Mouse (Mus musculus) kidney, adult 2 months (tissue): ENCODE measurements around the gene Epb41. TPM values are rescaled to one million over a fixed set of nuclear protein-coding genes. Genes with fewer than 3 reads are reported as not detected.
A peak's percentile ranks its signal among the peaks of the same experiment; 100 is the strongest.

Experiments
- DNase-seq: peaks from one replicate; pipeline ENCODE4 v3.0.0; 2021
- H3K27ac ChIP-seq: fragments of 200-500 bp; 2 replicates; pipeline ENCODE4 v1.5.1; 2012; ENCODE audit warnings: low read depth, low read length, control low read depth, inconsistent platforms; ENCODE audit not compliant: insufficient read depth
- H3K27me3 ChIP-seq: fragments of 200-500 bp; replicated peaks from 2 replicates; pipeline ENCODE4 v1.6.1; 2012; ENCODE audit warnings: mild to moderate bottlenecking, moderate library complexity, low read length, inconsistent platforms; ENCODE audit not compliant: control insufficient read depth, insufficient read depth
- H3K36me3 ChIP-seq: fragments of 200-500 bp; 2 replicates; pipeline ENCODE4 v1.6.1; 2012; ENCODE audit warnings: mild to moderate bottlenecking, moderate library complexity, low read length, inconsistent platforms; ENCODE audit not compliant: control insufficient read depth, insufficient read depth
- H3K4me1 ChIP-seq: fragments of 200-500 bp; 2 replicates; pipeline ENCODE4 v1.6.1; 2011; ENCODE audit warnings: low read length; ENCODE audit not compliant: control insufficient read depth, insufficient read depth
- H3K4me3 ChIP-seq: fragments of 200-500 bp; 2 replicates; pipeline ENCODE4 v1.5.1; 2011; ENCODE audit warnings: mild to moderate bottlenecking, low read depth, low read length, control low read depth; ENCODE audit not compliant: insufficient read depth
- CTCF ChIP-seq: fragments of 200-500 bp; conservative IDR thresholded peaks from 2 replicates; pipeline ENCODE4 v1.5.1; 2011; ENCODE audit warnings: low read depth, mild to moderate bottlenecking, control low read depth, low read length, moderate library complexity, mixed read lengths; ENCODE audit not compliant: insufficient read depth, insufficient read length
- POLR2A ChIP-seq: fragments of 200-500 bp; IDR thresholded peaks from one replicate; pipeline ENCODE4 v1.6.1; 2011; ENCODE audit warnings: low read depth, low read length, control low read depth
- WGBS: fragments of 180-500 bp; shearing (Covaris S2); methylation state at CpG from one replicate; pipeline ENCODE4 v1.1.7; 2018; 5-methylcytosine and 5-hydroxymethylcytosine counted together
- polyA plus RNA-seq: library from polyadenylated mRNA; depleted of rRNA; stranded (reverse); fragments of >200 nt; gene quantifications from 2 replicates; pipeline ENCODE4 v1.2.3, GENCODE M21; 2012

Epb41 gene
- polyA plus RNA-seq, 1 experiment = 73.8 TPM

DNA sequence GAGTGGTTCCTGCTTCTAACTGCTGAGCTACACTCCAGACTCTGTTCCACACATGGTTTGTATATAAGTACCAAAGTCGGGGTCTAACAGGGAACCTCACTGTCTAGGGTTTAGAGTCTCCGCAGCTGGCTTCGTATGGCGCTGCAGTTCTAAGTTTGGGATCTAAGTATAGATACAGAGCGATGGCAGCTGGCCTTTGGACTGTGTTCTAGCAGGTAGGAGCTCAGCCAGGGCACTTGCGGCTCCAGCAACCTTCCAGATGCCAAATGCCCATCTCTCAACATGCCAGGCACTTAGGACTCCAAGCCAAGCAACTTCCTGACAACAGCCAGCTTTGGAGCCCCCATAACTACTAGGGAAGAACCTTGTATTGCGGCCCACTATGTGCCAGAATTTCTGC, 33.1 kb upstream of the Epb41 start:
- DNase-seq = no peak
- Histone ChIP-seq H3K4me3 (no peak overlapping the region), H3K4me1 (no peaks in the 10 kb centered on the region), H3K27ac (no peak overlapping the region), H3K36me3 (no peaks in the 10 kb centered on the region), H3K27me3 (no peaks in the 10 kb centered on the region)
- 92% methylated on average over 7 of the region's 7 CpGs for WGBS
- TF ChIP-seq POLR2A = no peak
- no peak for TF ChIP-seq CTCF

DNA sequence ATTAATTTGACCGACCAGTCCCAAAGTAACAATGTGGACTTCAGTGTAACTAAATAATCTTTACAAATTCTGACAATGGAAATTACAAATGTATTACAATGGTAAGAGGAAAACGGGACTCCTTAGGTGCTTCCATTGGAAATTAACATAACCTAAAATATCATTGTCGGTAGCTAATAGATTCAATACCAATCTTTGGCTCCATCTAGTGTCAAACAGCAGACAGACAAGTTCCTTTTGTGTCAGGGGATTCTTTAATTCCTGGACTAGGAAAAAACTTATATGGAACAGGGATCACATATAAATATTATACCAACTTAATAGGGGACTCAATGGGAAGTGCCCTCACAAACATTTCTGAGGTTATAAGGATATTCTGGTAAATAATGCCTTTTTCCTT, 26.0 kb upstream of the Epb41 start:
- Histone ChIP-seq H3K27ac (no peak overlapping the region), H3K27me3 (no peaks in the 10 kb centered on the region), H3K4me3 (no peak overlapping the region), H3K36me3 (no peaks in the 10 kb centered on the region), H3K4me1 (no peaks in the 10 kb centered on the region; the same call in 1 of the 2 replicates)
- no peak for DNase-seq
- no peak for TF ChIP-seq POLR2A
- TF ChIP-seq CTCF = no peak
- 32% methylated on average over 3 of the region's 3 CpGs for WGBS

DNA sequence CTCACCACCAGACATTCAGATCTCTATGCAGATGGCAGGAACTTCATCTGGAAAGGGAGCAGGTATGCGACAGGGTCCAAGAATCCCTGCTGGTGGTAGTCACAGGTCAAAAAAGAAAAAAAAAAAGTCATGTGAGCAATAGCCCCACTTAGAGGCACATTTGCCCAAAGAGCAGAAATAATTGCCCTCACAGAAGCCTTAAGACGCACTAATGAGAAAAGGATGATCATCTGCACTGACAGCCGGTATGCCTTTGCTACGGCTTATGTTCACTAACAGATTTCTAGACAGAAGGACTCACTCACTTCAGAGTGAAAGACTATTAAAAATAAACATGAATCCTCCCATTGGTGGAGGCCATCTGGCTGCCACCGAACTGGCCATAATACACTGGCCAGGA, 24.4 kb upstream of the Epb41 start:
- TF ChIP-seq POLR2A = no peak
- TF ChIP-seq CTCF = no peak
- DNase-seq = no peak
- no peak overlapping the region for H3K4me3 ChIP-seq
- H3K27me3 ChIP-seq = no peaks in the 10 kb centered on the region
- H3K27ac ChIP-seq = no peak overlapping the region
- no peaks in the 10 kb centered on the region; the same call in 1 of the 2 replicates for H3K4me1 ChIP-seq
- H3K36me3 ChIP-seq = no peaks in the 10 kb centered on the region
- WGBS = 70% methylated on average over 5 of the region's 5 CpGs

DNA sequence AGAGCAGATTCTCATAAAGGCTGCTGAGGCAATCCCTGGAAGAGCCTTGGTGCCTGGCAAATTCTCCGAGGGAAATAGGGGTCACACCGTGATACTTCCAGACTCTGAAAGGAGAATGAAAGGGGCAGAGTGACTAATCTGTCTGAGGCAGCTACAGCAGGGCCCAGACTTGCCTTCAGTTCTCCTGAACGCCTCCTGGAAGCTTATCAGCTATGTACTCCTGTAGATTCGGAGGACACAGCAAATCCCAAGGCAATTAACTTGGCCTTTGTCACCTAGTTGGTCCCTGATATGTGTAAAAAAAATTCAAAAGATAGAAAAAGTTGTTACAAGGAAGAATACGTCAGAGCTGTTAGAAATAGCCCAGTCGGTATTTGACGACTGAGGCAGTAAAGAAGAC, 19.9 kb upstream of the Epb41 start:
- 86% methylated on average over 7 of the region's 7 CpGs for WGBS
- Histone ChIP-seq H3K4me1 (no peaks in the 10 kb centered on the region), H3K36me3 (no peaks in the 10 kb centered on the region), H3K27ac (no peak overlapping the region), H3K4me3 (no peak overlapping the region), H3K27me3 (no peaks in the 10 kb centered on the region)
- DNase-seq = no peak
- TF ChIP-seq POLR2A (no peak), CTCF (no peak)

DNA sequence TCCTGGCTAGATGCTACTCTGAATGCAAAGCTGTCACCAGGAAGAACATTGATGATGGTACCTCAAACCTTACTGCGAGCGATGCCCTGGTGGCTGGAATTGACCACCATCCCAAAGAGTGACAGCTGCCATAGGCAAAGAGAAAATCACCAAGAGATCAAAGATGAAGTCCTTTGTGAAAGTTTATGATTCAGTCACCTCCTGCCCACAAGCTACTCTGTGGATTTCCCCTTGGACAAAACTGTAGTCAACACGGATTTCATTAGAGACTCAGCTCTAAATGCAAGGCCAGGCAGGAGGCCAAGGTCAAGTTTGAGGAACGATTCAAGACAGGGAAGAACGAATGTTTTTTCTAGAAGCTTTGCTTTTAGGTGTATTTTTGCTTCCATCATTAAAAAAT, 18.8 kb upstream of the Epb41 start:
- TF ChIP-seq POLR2A (no peak), CTCF (no peak)
- no peaks in the 10 kb centered on the region for H3K4me1 ChIP-seq
- H3K36me3 ChIP-seq = no peaks in the 10 kb centered on the region
- H3K27me3 ChIP-seq = no peaks in the 10 kb centered on the region
- H3K4me3 ChIP-seq = no peak overlapping the region
- H3K27ac ChIP-seq = no peak overlapping the region
- WGBS = 79% methylated on average over 5 of the region's 5 CpGs
- DNase-seq = no peak

DNA sequence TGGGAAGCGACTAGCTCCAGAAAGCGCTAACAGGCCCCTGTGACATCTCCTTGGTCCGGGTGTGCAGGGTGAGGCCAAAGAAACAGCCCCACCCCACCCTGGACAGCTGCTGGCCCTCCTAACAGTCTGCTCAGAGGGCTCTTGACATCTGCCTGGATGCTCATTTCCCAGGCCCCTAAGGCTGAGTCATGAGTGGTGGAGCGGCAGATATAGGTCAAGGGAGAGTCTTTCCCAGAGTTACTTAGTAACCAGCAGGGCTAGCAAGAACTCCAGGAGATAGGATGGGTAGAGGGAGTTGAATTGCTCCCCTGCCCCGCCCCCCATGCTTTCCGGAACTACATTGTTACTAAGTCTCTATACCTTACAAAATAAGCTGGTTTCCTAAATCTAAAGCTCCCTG, 18.0 kb upstream of the Epb41 start:
- Histone ChIP-seq H3K4me3 (no peak overlapping the region), H3K4me1 (no peaks in the 10 kb centered on the region), H3K27ac (no peak overlapping the region), H3K27me3 (no peaks in the 10 kb centered on the region), H3K36me3 (no peaks in the 10 kb centered on the region)
- no peak for DNase-seq
- TF ChIP-seq CTCF (no peak), POLR2A (no peak)
- whole genome bisulfite sequencing = 61% methylated on average over 6 of the region's 6 CpGs

DNA sequence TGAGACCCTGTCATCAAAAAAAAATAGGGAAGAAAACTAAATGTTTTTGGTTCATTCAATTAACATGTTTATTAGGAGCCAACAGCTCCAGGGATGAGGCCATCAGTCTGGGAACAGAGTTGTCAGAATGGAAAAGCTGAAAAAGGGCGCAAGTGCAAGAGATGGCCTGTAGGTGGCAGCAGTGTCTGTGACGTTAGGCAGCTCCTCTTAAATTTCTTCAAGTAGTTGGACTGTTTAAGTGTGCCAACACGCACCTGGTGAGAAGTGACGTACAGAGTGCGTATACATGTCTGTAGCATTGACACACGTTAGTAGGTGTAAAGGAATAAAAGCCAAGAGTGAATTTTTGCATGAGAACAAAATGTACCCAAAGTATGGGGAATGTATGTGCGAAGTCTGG, 13.8 kb upstream of the Epb41 start:
- peak; percentile 61 for DNase-seq
- Histone ChIP-seq H3K27me3 (no peaks in the 10 kb centered on the region), H3K4me3 (no peak overlapping the region), H3K36me3 (no peaks in the 10 kb centered on the region), H3K4me1 (no peaks in the 10 kb centered on the region), H3K27ac (no peak overlapping the region)
- no peak for TF ChIP-seq POLR2A
- peak; percentile 99 for TF ChIP-seq CTCF
- WGBS = 14% methylated on average over 7 of the region's 7 CpGs

DNA sequence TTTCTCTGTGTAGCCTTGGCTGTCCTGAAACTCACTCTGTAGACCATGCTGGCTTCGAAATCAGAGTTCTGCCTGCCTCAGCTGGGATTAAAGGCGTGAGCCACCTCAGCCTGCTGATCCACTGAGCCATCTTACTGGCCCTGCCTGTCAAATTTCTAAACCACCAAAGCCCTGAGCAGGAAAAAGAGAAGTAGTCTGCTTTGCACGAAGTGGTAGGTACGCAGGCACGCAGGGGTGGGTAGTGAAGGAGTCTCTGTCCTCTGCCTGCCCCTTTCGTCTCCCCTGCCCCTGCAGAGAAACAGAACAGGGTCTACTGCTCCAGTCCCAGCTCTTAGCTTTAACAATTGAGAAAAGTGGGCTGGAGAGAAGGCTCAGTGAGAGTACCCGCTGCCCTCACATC, 10.0 kb upstream of the Epb41 start:
- H3K4me1 ChIP-seq = no peaks in the 10 kb centered on the region
- WGBS = 85% methylated on average over 7 of the region's 7 CpGs
- TF ChIP-seq POLR2A (no peak), CTCF (no peak)
- H3K27ac ChIP-seq = no peak overlapping the region
- no peak overlapping the region for H3K4me3 ChIP-seq
- no peaks in the 10 kb centered on the region for H3K27me3 ChIP-seq
- no peak for DNase-seq
- H3K36me3 ChIP-seq = no peaks in the 10 kb centered on the region
